Mouse (Mus musculus): ENCODE results near the gene Msrb3. TPM values are rescaled to one million over a fixed set of nuclear protein-coding genes. Genes with fewer than 3 reads are reported as not detected.

Gene Msrb3
- polyA plus RNA-seq, 1 experiment from 2014 or later: 10.3 TPM

DNA sequence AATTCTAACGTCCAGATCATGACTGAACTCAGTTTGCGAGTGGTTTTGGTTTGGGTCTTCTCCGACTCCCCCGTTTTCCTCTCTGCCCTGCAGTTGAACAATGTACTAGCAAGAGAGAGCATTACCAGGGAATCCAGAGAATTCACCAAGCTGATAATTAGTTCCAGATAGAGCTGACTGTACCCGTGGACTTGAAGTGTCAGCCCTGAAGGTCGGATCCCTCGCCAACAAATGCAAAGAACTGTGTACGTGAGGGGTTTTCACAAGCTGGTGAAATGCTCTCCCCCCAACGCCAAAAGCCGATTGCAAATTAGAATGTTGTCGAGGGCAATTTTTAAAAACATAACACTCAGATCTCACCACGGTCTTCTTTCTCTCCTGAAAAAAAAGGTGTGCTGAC, 24.6 kb downstream of the Msrb3 start:
- H3K4me1 ChIP-seq: peaks cover 35% of the 10 kb centered on the region
- H3K4me3 ChIP-seq: no peak overlapping the region
- H3K9me3 ChIP-seq: no peaks in the 10 kb centered on the region
- no peak for ATAC-seq (ENCODE audit: insufficient number of reproducible peaks, insufficient read depth, low FRiP score, low TSS enrichment)
- H3K27me3 ChIP-seq: no peaks in the 10 kb centered on the region
- no peak overlapping the region for H3K9ac ChIP-seq
- no peaks in the 10 kb centered on the region for H3K36me3 ChIP-seq
- 0 out of 2 replicates have a peak overlapping the region, but pooled peaks have one; percentile 23 for H3K27ac ChIP-seq
- 0 out of 2 replicates have a peak overlapping the region, but pooled peaks have one; percentile 7 for H3K4me2 ChIP-seq (replicated peaks)
- 31% methylated on average over 12 of the region's 12 CpGs for WGBS

DNA sequence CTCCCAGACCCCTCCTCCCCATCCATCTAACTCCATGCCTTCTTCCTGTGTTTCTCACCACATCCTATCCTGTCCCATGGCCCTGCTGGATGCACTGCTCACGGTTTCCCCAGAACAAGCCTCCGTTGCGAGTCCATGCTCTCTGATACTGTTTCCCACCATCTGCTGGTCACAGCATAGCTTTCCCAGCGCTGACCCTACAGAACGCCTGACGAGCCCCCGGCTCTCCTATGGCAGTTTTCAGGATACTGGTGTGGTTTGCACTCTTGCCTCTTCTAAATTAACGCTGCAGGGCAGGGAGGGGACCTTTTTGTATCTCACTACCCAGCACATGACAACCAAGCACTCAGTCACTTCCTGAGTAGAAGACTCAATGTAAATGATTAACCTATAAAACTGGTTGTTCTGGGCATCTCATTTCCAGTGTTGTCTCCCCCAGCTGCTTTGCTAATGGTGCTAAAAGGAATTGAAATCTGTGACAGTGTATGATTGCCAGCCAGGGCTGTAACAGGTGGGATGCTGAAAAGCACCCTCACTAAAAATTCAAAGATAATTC, 25.2 kb downstream of the Msrb3 start:
- no peaks in the 10 kb centered on the region for H3K27me3 ChIP-seq
- H3K9me3 ChIP-seq: no peaks in the 10 kb centered on the region
- peak overlapping the region; percentile 7; the same call in 1 of the 2 replicates for H3K4me2 ChIP-seq (replicated peaks)
- H3K9ac ChIP-seq: no peak overlapping the region
- no peaks in the 10 kb centered on the region for H3K36me3 ChIP-seq
- ATAC-seq (ENCODE audit: insufficient number of reproducible peaks, insufficient read depth, low FRiP score, low TSS enrichment): no peak
- H3K4me1 ChIP-seq: peaks cover 35% of the 10 kb centered on the region
- H3K4me3 ChIP-seq: no peak overlapping the region
- WGBS: 40% methylated on average over 8 of the region's 8 CpGs
- H3K27ac ChIP-seq: no peak overlapping the region

DNA sequence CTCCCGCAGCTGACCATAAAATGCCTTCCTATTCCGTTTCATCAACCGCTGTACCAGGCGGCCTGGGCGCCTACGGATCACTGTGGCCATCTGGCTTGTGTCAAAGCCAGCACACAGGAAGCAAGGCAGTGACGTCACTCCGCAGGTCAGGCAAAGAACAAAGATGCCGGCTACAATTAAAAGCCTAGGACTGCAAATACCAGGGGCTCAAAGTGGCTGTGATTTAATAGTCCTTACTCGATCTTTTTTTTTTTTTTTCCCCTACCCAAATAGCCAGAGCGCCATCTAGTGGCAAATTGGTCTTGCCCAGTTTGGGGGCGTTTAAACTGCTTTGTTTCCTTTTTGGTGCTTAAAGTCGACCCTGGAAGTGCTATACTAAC, 26.4 kb downstream of the Msrb3 start:
- no peak overlapping the region for H3K9ac ChIP-seq
- H3K4me3 ChIP-seq: peak overlapping the region; percentile 17; the same call in 1 of the 2 replicates
- peaks cover 35% of the 10 kb centered on the region for H3K4me1 ChIP-seq
- H3K4me2 ChIP-seq (replicated peaks): peak overlapping the region; percentile 45
- WGBS: 6% methylated on average over 13 of the region's 13 CpGs
- peak overlapping the region; percentile 54; the same call in 1 of the 2 replicates for H3K27ac ChIP-seq
- no peaks in the 10 kb centered on the region for H3K9me3 ChIP-seq
- H3K36me3 ChIP-seq: no peaks in the 10 kb centered on the region
- ATAC-seq (ENCODE audit: insufficient number of reproducible peaks, insufficient read depth, low FRiP score, low TSS enrichment): no peak
- H3K27me3 ChIP-seq: no peaks in the 10 kb centered on the region

DNA sequence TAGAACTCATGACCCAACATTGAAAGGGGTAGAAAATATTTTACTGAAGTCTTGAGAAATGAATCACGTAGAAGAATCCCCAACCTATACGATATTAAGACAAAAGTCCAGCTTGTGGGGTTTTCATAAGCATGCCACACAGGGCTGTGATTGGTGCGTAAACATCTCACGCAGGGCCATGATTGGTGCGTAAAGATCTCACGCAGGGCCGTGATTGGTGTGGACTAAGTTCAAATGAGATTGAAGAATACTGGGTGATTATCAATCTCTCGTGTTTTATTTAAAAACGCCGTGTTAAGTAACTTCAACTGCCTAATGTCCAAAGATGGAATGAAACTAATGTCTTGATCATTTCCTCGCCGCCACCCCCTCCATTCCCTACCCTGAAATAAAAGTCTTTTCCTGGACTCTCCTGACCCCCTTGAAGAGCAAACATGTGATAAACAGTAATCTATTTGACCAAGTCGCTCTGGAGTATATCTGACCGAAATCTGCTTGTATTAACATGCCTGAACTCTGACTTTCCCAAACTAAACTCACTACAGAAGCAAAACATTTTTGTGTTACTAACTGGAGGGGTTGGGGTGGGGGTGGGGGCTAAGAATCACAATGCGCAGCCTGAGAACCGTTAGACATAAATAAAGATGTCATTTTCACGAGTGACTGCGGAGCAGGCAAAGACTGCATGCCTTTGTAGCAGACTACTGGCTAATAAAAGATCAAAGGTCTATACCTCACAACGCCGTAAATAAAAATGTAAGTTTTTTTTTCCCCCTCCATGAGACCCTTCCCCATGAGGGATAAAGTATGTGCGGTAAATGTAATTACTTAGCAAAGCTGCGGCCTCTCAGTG, 27.0 kb downstream of the Msrb3 start:
- 49% methylated on average over 22 of the region's 22 CpGs for WGBS
- Histone ChIP-seq H3K27me3 (no peaks in the 10 kb centered on the region), H3K9me3 (no peaks in the 10 kb centered on the region), H3K4me3 (peak overlapping the region; percentile 17; the same call in 1 of the 2 replicates), H3K4me1 (peaks cover 35% of the 10 kb centered on the region), H3K36me3 (no peaks in the 10 kb centered on the region), H3K9ac (no peak overlapping the region), H3K27ac (peak overlapping the region; percentile 31; the same call in 1 of the 2 replicates), H3K4me2 (replicated peaks) (peak overlapping the region; percentile 45)
- ATAC-seq (ENCODE audit: insufficient number of reproducible peaks, insufficient read depth, low FRiP score, low TSS enrichment): no peak

DNA sequence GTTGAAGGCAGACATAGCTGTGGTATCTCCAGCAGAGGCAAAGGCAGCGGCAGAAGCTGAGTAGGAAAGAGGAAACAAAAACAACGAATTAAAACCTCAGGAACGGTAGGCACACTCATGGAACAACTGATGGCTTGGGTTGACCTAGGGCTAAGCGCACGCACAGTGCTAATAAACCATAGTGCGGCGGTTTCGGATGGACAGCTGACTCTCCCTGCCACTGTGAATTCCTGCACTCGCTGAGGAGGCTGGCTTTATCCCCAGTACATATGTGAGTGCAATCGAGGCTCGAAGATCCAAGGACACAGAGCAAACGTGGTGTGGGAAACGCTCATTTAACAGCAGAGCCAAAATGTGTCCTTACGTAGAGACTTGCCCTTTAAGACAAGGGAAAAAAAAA, 27.8 kb downstream of the Msrb3 start:
- Histone ChIP-seq H3K9me3 (no peaks in the 10 kb centered on the region), H3K4me1 (peaks cover 35% of the 10 kb centered on the region), H3K36me3 (no peaks in the 10 kb centered on the region), H3K4me3 (no peak overlapping the region), H3K4me2 (replicated peaks) (no peak overlapping the region), H3K9ac (no peak overlapping the region), H3K27me3 (no peaks in the 10 kb centered on the region), H3K27ac (no peak overlapping the region)
- WGBS: 80% methylated on average over 14 of the region's 14 CpGs
- ATAC-seq (ENCODE audit: insufficient number of reproducible peaks, insufficient read depth, low FRiP score, low TSS enrichment): no peak

DNA sequence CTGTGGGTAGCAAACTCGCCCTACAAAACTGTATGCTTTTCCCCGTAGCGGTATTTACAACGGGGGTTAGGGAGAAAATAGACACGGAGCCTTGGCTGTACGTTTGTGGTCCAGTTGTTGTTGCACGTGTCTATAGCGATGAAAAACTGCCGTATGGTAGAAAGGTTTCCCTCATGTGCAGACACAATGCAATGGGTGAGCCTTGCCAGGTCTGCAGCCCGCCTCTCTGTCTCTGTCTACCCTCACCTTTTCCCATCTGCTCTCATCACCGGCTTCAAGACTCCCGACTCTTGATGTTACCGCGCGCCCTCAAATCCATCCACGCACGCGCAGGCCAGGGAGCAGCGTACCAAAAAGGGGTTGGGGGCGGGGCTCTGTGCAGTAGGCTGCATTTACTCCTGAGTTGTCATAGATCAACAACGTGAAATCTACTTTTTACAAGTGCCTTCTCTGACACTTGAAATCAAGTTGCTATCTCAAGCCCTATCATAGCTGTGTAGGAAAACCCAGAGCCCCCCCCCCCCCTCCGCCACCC, 29.6 kb downstream of the Msrb3 start:
- H3K4me3 ChIP-seq: no peak overlapping the region
- no peak overlapping the region for H3K9ac ChIP-seq
- no peak; the same call in 1 of the 2 replicates for ATAC-seq (ENCODE audit: insufficient number of reproducible peaks, insufficient read depth, low FRiP score, low TSS enrichment)
- 86% methylated on average over 22 of the region's 22 CpGs for WGBS
- H3K4me2 ChIP-seq (replicated peaks): no peak overlapping the region
- peaks cover 28% of the 10 kb centered on the region for H3K4me1 ChIP-seq
- H3K27ac ChIP-seq: no peak overlapping the region
- no peaks in the 10 kb centered on the region for H3K36me3 ChIP-seq
- H3K9me3 ChIP-seq: no peaks in the 10 kb centered on the region
- no peaks in the 10 kb centered on the region for H3K27me3 ChIP-seq

DNA sequence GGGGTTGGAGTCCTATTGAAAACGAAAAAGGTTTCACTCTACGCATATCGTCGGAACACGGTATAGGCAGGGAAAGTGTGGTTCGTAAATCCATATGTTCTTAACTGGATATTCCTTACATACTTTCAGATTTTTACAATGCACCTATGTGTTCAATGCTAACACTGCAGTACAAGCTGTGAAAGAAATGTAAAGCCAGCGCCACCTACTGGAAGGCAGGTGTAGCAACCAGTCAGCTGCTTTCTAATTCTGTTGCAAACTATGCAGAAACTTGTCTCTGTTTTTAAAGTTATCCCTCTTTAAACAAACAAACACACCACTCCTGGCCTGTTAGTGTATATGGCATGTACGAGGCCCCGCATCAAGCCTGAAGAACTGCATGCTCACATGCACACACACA, 34.5 kb downstream of the Msrb3 start:
- no peak overlapping the region for H3K27ac ChIP-seq
- H3K4me1 ChIP-seq: peaks cover 1% of the 10 kb centered on the region; the same call in 1 of the 2 replicates
- H3K9ac ChIP-seq: no peak overlapping the region
- 6% methylated on average over 9 of the region's 9 CpGs for WGBS
- no peak overlapping the region for H3K4me3 ChIP-seq
- no peaks in the 10 kb centered on the region for H3K9me3 ChIP-seq
- no peaks in the 10 kb centered on the region for H3K36me3 ChIP-seq
- no peak for ATAC-seq (ENCODE audit: insufficient number of reproducible peaks, insufficient read depth, low FRiP score, low TSS enrichment)
- H3K4me2 ChIP-seq (replicated peaks): no peak overlapping the region
- no peaks in the 10 kb centered on the region for H3K27me3 ChIP-seq

DNA sequence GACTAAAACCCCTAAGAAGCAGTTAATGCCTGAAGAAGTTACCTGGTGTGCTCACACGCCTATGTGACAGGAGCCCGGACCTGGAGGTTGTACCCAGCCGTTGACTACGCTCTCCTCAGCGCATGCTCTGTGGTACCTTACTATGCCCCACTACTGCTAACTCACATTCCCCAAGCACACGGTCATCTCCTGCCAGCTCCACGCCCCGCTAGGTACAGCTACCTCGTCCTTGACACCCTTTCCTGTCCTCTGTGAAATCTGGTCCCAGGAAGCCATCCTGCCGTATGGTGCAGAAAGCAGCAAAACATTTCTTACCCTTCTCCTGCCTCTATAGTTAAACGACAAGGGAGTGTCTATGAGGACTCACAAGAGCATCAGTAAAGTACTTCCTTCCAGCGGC, 37.2 kb downstream of the Msrb3 start:
- H3K27ac ChIP-seq: no peak overlapping the region
- H3K4me1 ChIP-seq: peaks cover 20% of the 10 kb centered on the region; the same call in 1 of the 2 replicates
- H3K4me2 ChIP-seq (replicated peaks): no peak overlapping the region
- no peak overlapping the region for H3K4me3 ChIP-seq
- H3K9me3 ChIP-seq: no peaks in the 10 kb centered on the region
- ATAC-seq (ENCODE audit: insufficient number of reproducible peaks, insufficient read depth, low FRiP score, low TSS enrichment): no peak
- no peak overlapping the region for H3K9ac ChIP-seq
- no peaks in the 10 kb centered on the region for H3K27me3 ChIP-seq
- H3K36me3 ChIP-seq: no peaks in the 10 kb centered on the region
- WGBS: 95% methylated on average over 12 of the region's 12 CpGs

DNA sequence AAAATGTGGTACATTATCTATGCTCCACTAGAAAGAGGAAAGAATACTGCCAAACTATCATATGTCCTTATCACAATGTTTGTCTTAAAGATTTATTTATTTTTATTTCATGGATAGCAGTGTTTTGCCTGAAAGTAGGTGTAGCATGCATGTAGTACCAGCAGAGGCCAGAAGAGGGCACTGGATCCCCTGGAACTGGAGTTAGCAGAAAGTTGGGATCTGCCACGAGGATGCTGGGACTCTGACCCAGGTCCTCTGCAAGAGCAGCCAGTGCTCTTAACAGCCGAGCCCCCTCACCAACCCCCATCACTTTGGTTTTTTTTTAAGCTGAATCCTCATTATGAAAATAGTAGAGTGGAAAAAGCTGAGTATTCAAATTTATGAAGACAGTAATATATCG, 37.7 kb downstream of the Msrb3 start:
- no peak for ATAC-seq (ENCODE audit: insufficient number of reproducible peaks, insufficient read depth, low FRiP score, low TSS enrichment)
- WGBS: 73% methylated on average over 3 of the region's 3 CpGs
- no peaks in the 10 kb centered on the region for H3K27me3 ChIP-seq

DNA sequence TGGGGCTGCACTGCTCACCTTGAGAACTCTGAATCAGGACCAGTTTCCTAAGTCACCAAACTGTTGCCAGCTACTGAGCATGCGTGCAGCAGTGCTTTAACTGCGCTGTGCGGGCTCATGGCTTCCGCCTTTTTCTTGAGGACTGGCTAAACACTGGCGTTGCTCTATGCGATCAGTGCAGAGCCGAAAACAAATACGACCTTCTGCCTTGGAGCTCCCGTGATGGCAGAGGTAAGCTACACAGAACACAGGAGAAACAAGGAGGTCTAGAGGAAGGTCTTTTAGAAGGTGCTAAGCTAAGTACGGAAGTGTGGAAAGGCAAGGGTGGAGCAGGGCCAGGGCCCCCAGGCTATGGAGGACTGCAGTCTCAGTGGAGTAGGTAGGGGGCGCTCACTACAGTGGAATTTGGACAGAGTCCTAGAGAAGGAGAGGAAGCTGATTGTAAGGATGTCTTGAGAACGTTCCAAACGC, 41.3 kb downstream of the Msrb3 start:
- peak overlapping the region; percentile 35 for H3K4me2 ChIP-seq (replicated peaks)
- WGBS: 35% methylated on average over 13 of the region's 13 CpGs
- no peaks in the 10 kb centered on the region for H3K27me3 ChIP-seq
- peak overlapping the region; percentile 24; the same call in 1 of the 2 replicates for H3K9ac ChIP-seq
- peaks cover 46% of the 10 kb centered on the region for H3K4me1 ChIP-seq
- peak overlapping the region; percentile 50 for H3K27ac ChIP-seq
- peak overlapping the region; percentile 19; the same call in 1 of the 2 replicates for H3K4me3 ChIP-seq
- no peaks in the 10 kb centered on the region for H3K9me3 ChIP-seq
- H3K36me3 ChIP-seq: no peaks in the 10 kb centered on the region
- peak; percentile 72; the same call in 1 of the 2 replicates for ATAC-seq (ENCODE audit: insufficient number of reproducible peaks, insufficient read depth, low FRiP score, low TSS enrichment)

More for the DNA sequence above, 37.7 kb downstream of the Msrb3 start:
- H3K27ac ChIP-seq: no peak overlapping the region
- H3K4me2 ChIP-seq (replicated peaks): no peak overlapping the region
- no peak overlapping the region for H3K4me3 ChIP-seq
- H3K4me1 ChIP-seq: peaks cover 20% of the 10 kb centered on the region; the same call in 1 of the 2 replicates
- no peaks in the 10 kb centered on the region for H3K36me3 ChIP-seq
- H3K9me3 ChIP-seq: no peaks in the 10 kb centered on the region
- H3K9ac ChIP-seq: no peak overlapping the region

DNA sequence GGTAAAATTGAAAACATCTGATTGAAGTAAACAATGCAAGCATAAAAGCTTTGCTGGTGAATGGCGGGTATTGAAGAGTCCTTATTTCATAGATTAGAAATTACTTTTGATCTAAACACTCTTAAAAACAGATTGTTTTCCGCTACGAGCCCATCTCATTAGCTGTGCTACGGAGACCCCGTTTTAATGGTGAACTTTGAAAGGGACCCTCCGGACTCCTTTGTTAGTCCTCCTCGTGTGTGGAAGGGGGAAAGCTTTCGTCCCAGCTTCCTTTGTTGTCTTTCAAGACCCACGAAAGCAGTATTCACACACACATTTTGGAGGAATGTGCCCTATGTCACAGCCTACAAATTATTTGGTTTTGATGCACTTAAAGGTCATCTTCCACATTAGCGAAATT, 44.6 kb downstream of the Msrb3 start:
- H3K4me3 ChIP-seq: no peak overlapping the region
- H3K27ac ChIP-seq: peak overlapping the region; percentile 51; the same call in 1 of the 2 replicates
- 25% methylated on average over 10 of the region's 10 CpGs for WGBS
- peaks cover 70% of the 10 kb centered on the region for H3K4me1 ChIP-seq
- H3K9ac ChIP-seq: no peak overlapping the region
- H3K27me3 ChIP-seq: no peaks in the 10 kb centered on the region
- H3K4me2 ChIP-seq (replicated peaks): peak overlapping the region; percentile 12; the same call in 1 of the 2 replicates
- H3K9me3 ChIP-seq: no peaks in the 10 kb centered on the region
- H3K36me3 ChIP-seq: no peaks in the 10 kb centered on the region
- no peak for ATAC-seq (ENCODE audit: insufficient number of reproducible peaks, insufficient read depth, low FRiP score, low TSS enrichment)

Measured in embryonic facial prominence, embryonic 12.5 days (tissue).